Mouse (Mus musculus) E14TG2a.4 (cell line): ENCODE results near the gene Pla2g6.

Experiments
- CTCF ChIP-seq: conservative IDR thresholded peaks from 2 replicates; pipeline ENCODE4 v1.5.1; 2014; ENCODE audit warnings: low read length
- POU5F1 ChIP-seq: IDR thresholded peaks from 2 replicates; pipeline ENCODE4 v1.6.1; 2014; ENCODE audit warnings: low read length, borderline replicate concordance

DNA sequence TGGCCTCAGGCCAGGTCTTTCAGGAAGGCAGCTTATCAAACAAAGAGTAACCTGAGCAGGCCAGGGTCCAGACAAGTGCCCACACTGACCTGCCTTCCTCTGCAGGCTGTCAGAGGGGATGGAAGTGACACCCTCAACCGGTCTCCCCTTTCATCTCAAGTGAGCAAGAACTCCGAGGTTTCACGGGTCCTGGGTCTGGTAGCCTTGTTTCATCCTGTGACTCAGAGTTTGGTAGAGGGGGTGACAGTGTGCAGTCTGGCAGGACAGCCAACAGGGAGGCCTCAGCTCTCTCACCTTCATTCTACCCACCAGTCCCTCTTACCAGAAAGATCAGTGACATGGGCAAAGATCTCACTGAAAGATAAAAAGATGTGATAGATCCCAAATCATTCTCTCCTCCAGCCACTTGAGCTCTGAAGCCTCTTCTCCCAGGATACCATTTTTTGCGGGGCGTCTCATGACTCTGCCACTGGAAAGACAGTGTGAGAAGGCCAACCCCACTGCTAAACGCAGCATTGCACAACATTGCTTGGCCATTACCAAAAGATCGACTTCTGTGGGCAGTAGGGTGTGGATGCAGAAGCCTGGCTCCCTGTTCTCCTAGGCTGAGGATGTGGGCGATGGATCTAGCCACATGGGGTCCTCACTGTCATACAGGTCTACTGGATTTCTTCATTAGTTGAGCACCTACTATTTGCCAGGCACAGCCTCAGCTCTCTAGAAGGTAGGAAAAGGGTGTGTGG is 18.0 kb upstream of the Pla2g6 start, which contains the start of gene Maff:
- TF ChIP-seq CTCF: no peak
- no peak for TF ChIP-seq POU5F1
